Mouse (Mus musculus): Measurements from ENCODE around the gene Olfm1. TPM values are rescaled to one million over a fixed set of nuclear protein-coding genes. Genes with fewer than 3 reads are reported as not detected.

Gene Olfm1
- total and polyA plus RNA-seq, 3 experiments = 22.2 to 51.0 TPM; not detected in 1

- Histone ChIP-seq H3K79me2 (ENCODE audit: control insufficient read depth, insufficient read depth, low read length, poor library complexity) (no peaks in the 10 kb centered on the region), H3K9me3 (replicated peaks; ENCODE audit: insufficient read depth, low read length) (no peaks in the 10 kb centered on the region), H3K4me1 (ENCODE audit: control insufficient read depth in 1 of 2, insufficient read depth in 2 of 2, low read length in 2 of 2) (no peaks in the 10 kb centered on the region), H3K9ac (ENCODE audit: control insufficient read depth, low read depth, low read length, poor library complexity, severe bottlenecking) (no peak overlapping the region), H3K36me3 (ENCODE audit: control insufficient read depth in 1 of 2, insufficient read depth in 2 of 2, low read length in 2 of 2) (no peaks in the 10 kb centered on the region), H3K27me3 (ENCODE audit: control insufficient read depth in 1 of 2, insufficient read depth in 2 of 2, low read length in 2 of 2) (peaks cover 6 to 7% of the 10 kb centered on the region in 2 experiments; a peak in 3 of 4 replicates), H3K27ac (ENCODE audit: control insufficient read depth, low read depth, low read length) (no peak overlapping the region), H3K4me3 (ENCODE audit: control insufficient read depth in 1 of 2, insufficient read depth in 1 of 2, low read depth in 2 of 2, low read length in 2 of 2) (no peak overlapping the region)
- no peak for TF ChIP-seq HCFC1 (IDR thresholded peaks at IDR 0.05; ENCODE audit: low read depth, low read length)
- TF ChIP-seq CTCF (IDR thresholded peaks at IDR 0.05 in 2 of 3, conservative IDR thresholded peaks at IDR 0.05 in 1 of 3; ENCODE audit: control insufficient read depth in 1 of 3, insufficient read depth in 1 of 3, low read depth in 2 of 3, low read length in 3 of 3, poor library complexity in 1 of 3, severe bottlenecking in 1 of 3) = no peak
- TF ChIP-seq ELF1 (IDR thresholded peaks at IDR 0.05; ENCODE audit: low read depth, low read length) = no peak
- no peak for TF ChIP-seq SIN3A (IDR thresholded peaks at IDR 0.05; ENCODE audit: low read length)
- no peak for TF ChIP-seq POLR2A (IDR thresholded peaks at IDR 0.05; ENCODE audit: control insufficient read depth in 1 of 2, insufficient read depth in 1 of 2, low read depth in 1 of 2, low read length in 2 of 2, poor library complexity in 1 of 2)
- no peak for TF ChIP-seq ZKSCAN1 (IDR thresholded peaks at IDR 0.05; ENCODE audit: low read depth, low read length)
- TF ChIP-seq JUND (IDR thresholded peaks at IDR 0.05; ENCODE audit: low read depth, low read length) = no peak
- no peak for TF ChIP-seq MYB (IDR thresholded peaks at IDR 0.05; ENCODE audit: low read depth, low read length)
- TF ChIP-seq MEF2A (IDR thresholded peaks at IDR 0.05; ENCODE audit: extremely low read depth, insufficient replicate concordance, low read depth, low read length, poor library complexity, severe bottlenecking) = no peak
- no peak for TF ChIP-seq MAFK (IDR thresholded peaks at IDR 0.05; ENCODE audit: borderline replicate concordance, low read depth, low read length)
- no peak for TF ChIP-seq NELFE (IDR thresholded peaks at IDR 0.05; ENCODE audit: low read depth, low read length)
- TF ChIP-seq MXI1 (IDR thresholded peaks at IDR 0.05; ENCODE audit: low read depth, low read length) = no peak
- TF ChIP-seq MAX (IDR thresholded peaks at IDR 0.05; ENCODE audit: low read length) = no peak
- no peak for TF ChIP-seq E2F4 (IDR thresholded peaks at IDR 0.05; ENCODE audit: borderline replicate concordance, low read depth, low read length)
- no peak for TF ChIP-seq KAT2A (conservative IDR thresholded peaks at IDR 0.05; ENCODE audit: low read depth, low read length)
- DNase-seq (ENCODE audit: low read depth, low spot score) = no peak
Observed at GRCm38 (mm10) chr2:28171962-28172361, 20.8 kb upstream of the Olfm1 start.

DNA sequence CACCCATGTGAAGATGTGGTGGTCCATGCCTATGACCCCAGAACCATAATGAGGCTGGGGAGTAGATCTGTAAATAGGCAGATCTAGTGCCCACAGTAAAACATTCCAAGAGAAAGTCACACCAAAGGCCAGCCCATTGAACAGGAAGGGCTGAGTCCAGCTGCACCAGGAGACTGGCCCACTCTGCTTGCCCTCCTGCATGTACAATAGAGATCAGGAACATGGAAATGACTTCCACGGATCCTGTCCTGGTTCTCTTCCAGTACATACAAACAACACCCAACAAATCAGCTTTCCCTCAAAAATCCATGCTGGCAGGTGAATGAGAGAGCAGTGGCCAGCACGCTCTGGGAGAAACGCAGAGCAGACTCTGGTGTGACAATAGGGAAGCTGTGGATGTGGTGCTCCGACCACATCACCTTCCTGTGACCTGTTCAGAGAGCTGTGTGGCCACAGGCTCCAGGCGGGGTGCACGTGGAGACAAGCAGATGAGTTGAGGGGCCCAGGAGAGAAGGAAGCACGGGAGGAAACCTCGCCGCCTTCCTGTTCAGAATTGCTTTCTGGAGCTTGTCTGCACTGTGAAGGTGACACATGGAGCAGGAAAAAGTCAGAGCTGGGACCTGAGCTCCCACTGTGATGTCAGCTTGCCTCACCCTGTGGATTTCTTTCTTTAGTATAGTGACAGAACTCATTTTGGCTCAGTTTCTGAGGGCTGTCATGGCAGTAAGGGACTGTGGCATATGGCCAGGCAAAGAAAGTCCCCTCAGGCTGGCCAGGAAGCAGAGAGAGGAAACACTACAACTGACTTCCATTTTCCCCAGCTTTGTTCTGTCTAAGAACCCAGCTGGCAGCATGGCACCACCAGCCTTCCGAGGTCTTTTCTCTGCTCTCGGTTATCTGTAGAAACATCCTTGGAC lies 19.3 kb upstream of the Olfm1 start:
- Histone ChIP-seq H3K4me1 (ENCODE audit: control insufficient read depth in 1 of 2, insufficient read depth in 2 of 2, low read length in 2 of 2) (no peaks in the 10 kb centered on the region), H3K4me3 (ENCODE audit: control insufficient read depth in 1 of 2, insufficient read depth in 1 of 2, low read depth in 2 of 2, low read length in 2 of 2) (no peak overlapping the region), H3K36me3 (ENCODE audit: control insufficient read depth in 1 of 2, insufficient read depth in 2 of 2, low read length in 2 of 2) (no peaks in the 10 kb centered on the region), H3K9me3 (replicated peaks; ENCODE audit: insufficient read depth, low read length) (no peaks in the 10 kb centered on the region), H3K9ac (ENCODE audit: control insufficient read depth, low read depth, low read length, poor library complexity, severe bottlenecking) (no peak overlapping the region), H3K79me2 (ENCODE audit: control insufficient read depth, insufficient read depth, low read length, poor library complexity) (no peaks in the 10 kb centered on the region), H3K27me3 (ENCODE audit: control insufficient read depth in 1 of 2, insufficient read depth in 2 of 2, low read length in 2 of 2) (peaks cover 7% of the 10 kb centered on the region in 2 experiments; a peak in 3 of 4 replicates), H3K27ac (ENCODE audit: control insufficient read depth, low read depth, low read length) (no peak overlapping the region)
- DNase-seq (ENCODE audit: low read depth, low spot score) = no peak
- no peak for TF ChIP-seq CHD2 (IDR thresholded peaks at IDR 0.05; ENCODE audit: low read length)
